Comparison of ENCODE assay signal across 17 mouse cellular contexts in the genomic region with DNA sequence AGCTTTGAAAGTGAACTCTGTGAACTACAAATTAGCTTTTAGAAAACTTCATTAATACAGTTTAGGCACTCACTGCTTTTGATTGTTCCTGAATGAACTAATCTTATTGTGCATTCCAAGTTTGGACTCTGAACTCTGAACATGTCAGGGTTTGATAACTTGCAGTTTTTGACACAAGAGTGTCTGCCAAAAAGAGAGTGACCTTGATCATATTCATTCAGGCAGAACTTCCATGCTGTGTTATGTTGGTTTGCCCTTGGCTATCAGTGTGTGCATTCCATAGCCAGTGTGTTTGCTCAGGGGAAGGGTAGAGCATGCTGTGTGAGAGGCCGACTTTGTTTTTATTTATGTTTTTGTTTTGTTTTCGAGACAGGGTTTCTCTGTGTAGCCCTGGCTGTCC.
DNase-seq lines count a peak whose midpoint lies in the region; ATAC-seq and TF ChIP-seq lines count a peak whose summit lies in the region.
"Had no signal": no experiment of that assay in that cellular context is flagged by ENCODE, and none has a peak within 500 bp of the region (broad histone marks: within the 10 kb centered on the region; RNA-seq: fewer than 3 reads in every experiment).

No protein-coding gene starts in this region.

- WGBS in hindbrain, postnatal 0 days, result 50% methylated on average over 2 of the region's 2 CpGs
- 68% methylated on average over 2 of the region's 2 CpGs for WGBS in hindbrain, embryonic 11.5 days

- ATAC-seq in hindbrain, postnatal 0 days, result no peak
- ATAC-seq in hindbrain, embryonic 11.5 days (ENCODE audit: low FRiP score), result no peak
- ATAC-seq: liver, embryonic 12.5 days; midbrain, embryonic 13.5 days had no signal

- no peak overlapping the region for H3K4me3 ChIP-seq in hindbrain, postnatal 0 days (ENCODE audit: low read length)
- H3K4me3 ChIP-seq in hindbrain, embryonic 11.5 days (ENCODE audit: low read depth, low read length), result no peak overlapping the region
- H3K4me3 ChIP-seq: heart, embryonic 12.5 days; layer of hippocampus, adult 2 months; limb, embryonic 10.5 days; liver, embryonic 12.5 days; lung, embryonic 15.5 days; midbrain, embryonic 13.5 days had no signal

- no peaks in the 10 kb centered on the region for H3K9me3 ChIP-seq in hindbrain, postnatal 0 days (ENCODE audit: low read length)
- H3K9me3 ChIP-seq in hindbrain, embryonic 11.5 days (ENCODE audit: control insufficient read depth, low read length), result no peaks in the 10 kb centered on the region
- H3K9me3 ChIP-seq: heart, embryonic 12.5 days; limb, embryonic 10.5 days; liver, embryonic 12.5 days; lung, embryonic 15.5 days; midbrain, embryonic 13.5 days had no signal

- no peaks in the 10 kb centered on the region for H3K27me3 ChIP-seq in hindbrain, postnatal 0 days (ENCODE audit: insufficient read depth, low read length)
- no peaks in the 10 kb centered on the region for H3K27me3 ChIP-seq in hindbrain, embryonic 11.5 days (ENCODE audit: control insufficient read depth, insufficient read depth, low read length)
- H3K27me3 ChIP-seq: heart, embryonic 12.5 days; liver, embryonic 12.5 days; lung, embryonic 15.5 days; midbrain, embryonic 13.5 days had no signal

- H3K4me1 ChIP-seq in hindbrain, postnatal 0 days (ENCODE audit: insufficient read depth, low read length), result no peaks in the 10 kb centered on the region
- H3K4me1 ChIP-seq in hindbrain, embryonic 11.5 days (replicated peaks; ENCODE audit: control insufficient read depth, insufficient read depth, low read length), result no peaks in the 10 kb centered on the region
- H3K4me1 ChIP-seq: heart, embryonic 12.5 days; limb, embryonic 10.5 days; liver, embryonic 12.5 days; lung, embryonic 15.5 days; midbrain, embryonic 13.5 days had no signal

- DNase-seq in adrenal gland, postnatal 10 days, result peak; percentile 4
- DNase-seq in adrenal gland, adult 8-10 months, result no peak
- peak; percentile 17 for DNase-seq in hindbrain, postnatal 0 days (ENCODE audit: low spot score)
- DNase-seq in hindbrain, embryonic 11.5 days (ENCODE audit: low spot score), result no peak
- DNase-seq in ovary, adult 18-20 months (ENCODE audit: low spot score), result peak; percentile 23
- no peak for DNase-seq in ovary, postnatal 10 days (ENCODE audit: low spot score)
- no peak for DNase-seq in embryo, embryonic 9.5 days (ENCODE audit: extremely low spot score)
- DNase-seq in natural killer cell, adult 2 months (ENCODE audit: low spot score in 2 of 2), result no peak
- DNase-seq: embryo, embryonic 11 days; gastrocnemius, postnatal 36 days had no signal

- no peak for TF ChIP-seq CTCF in hindbrain, postnatal 0 days (IDR thresholded peaks at IDR 0.05; ENCODE audit: low read depth)

- H3K36me3 ChIP-seq in hindbrain, postnatal 0 days (ENCODE audit: insufficient read depth, low read length), result 0 out of 2 replicates have a peak, but pooled peaks cover 3% of the 10 kb centered on the region
- H3K36me3 ChIP-seq in hindbrain, embryonic 11.5 days (ENCODE audit: control insufficient read depth, insufficient read depth, low read length), result no peaks in the 10 kb centered on the region
- H3K36me3 ChIP-seq: heart, embryonic 12.5 days; limb, embryonic 10.5 days; liver, embryonic 12.5 days; lung, embryonic 15.5 days; midbrain, embryonic 13.5 days had no signal

- H3K4me2 ChIP-seq in hindbrain, postnatal 0 days (ENCODE audit: low read depth, low read length), result no peak overlapping the region
- H3K4me2 ChIP-seq in hindbrain, embryonic 11.5 days (replicated peaks; ENCODE audit: low read depth, low read length), result no peak overlapping the region
- H3K4me2 ChIP-seq: heart, embryonic 12.5 days; liver, embryonic 12.5 days; lung, embryonic 15.5 days; midbrain, embryonic 13.5 days had no signal

- H3K27ac ChIP-seq in hindbrain, postnatal 0 days, result no peak overlapping the region
- H3K27ac ChIP-seq in hindbrain, embryonic 11.5 days (ENCODE audit: low read depth, low read length), result no peak overlapping the region
- H3K27ac ChIP-seq: layer of hippocampus, adult 2 months; limb, embryonic 10.5 days; liver, embryonic 12.5 days; lung, embryonic 15.5 days; midbrain, embryonic 13.5 days; stomach, postnatal 0 days had no signal

- no peak overlapping the region for H3K9ac ChIP-seq in hindbrain, postnatal 0 days (replicated peaks; ENCODE audit: low read length)
- no peak overlapping the region for H3K9ac ChIP-seq in hindbrain, embryonic 11.5 days (ENCODE audit: low read depth, low read length)
- H3K9ac ChIP-seq: heart, embryonic 12.5 days; liver, embryonic 12.5 days; lung, embryonic 15.5 days; midbrain, embryonic 13.5 days had no signal

Comparison
In these comparisons a context has a peak if more than half of its experiments do, and no peak if none do; other contexts are left out.
1. DNase-seq: peak in adrenal gland, postnatal 10 days (single experiment), hindbrain, postnatal 0 days (single experiment) and ovary, adult 18-20 months (single experiment); none in adrenal gland, adult 8-10 months (single experiment), hindbrain, embryonic 11.5 days (single experiment), ovary, postnatal 10 days (single experiment), embryo, embryonic 9.5 days (single experiment) and natural killer cell, adult 2 months (0 of 2).